Mouse (Mus musculus): Measurements from ENCODE around the gene Rgs19. TPM values are rescaled to one million over a fixed set of nuclear protein-coding genes. Genes with fewer than 3 reads are reported as not detected.

The Rgs19 gene
- total RNA-seq, 2 experiments from 2014 or later, result 18.8 to 22.5 TPM

- DNase-seq (ENCODE audit: low spot score in 2 of 2), result no peak
Observed at GRCm38 (mm10) chr2:181658528-181658927, 35.2 kb downstream of the Rgs19 start.

GRCm38 (mm10) chr2:181657441-181657840, 36.3 kb downstream of the Rgs19 start:
- no peak for DNase-seq (ENCODE audit: low spot score in 2 of 2)

- DNase-seq (ENCODE audit: low spot score in 2 of 2), result no peak
Observed at GRCm38 (mm10) chr2:181656734-181657133, 37.0 kb downstream of the Rgs19 start, which contains the start of gene Gm29797. Gene Gm29797, plus strand, starts transcription at chr2:181657034.

- DNase-seq (ENCODE audit: low spot score in 2 of 2), result no peak
Observed at GRCm38 (mm10) chr2:181653523-181653922, 40.3 kb downstream of the Rgs19 start.

GRCm38 (mm10) chr2:181653065-181653464, 40.7 kb downstream of the Rgs19 start:
- DNase-seq (ENCODE audit: low spot score in 2 of 2), result no peak

GRCm38 (mm10) chr2:181648926-181649325, 44.9 kb downstream of the Rgs19 start:
- DNase-seq (ENCODE audit: low spot score in 2 of 2), result no peak

- DNase-seq (ENCODE audit: low spot score in 2 of 2), result no peak
Observed at GRCm38 (mm10) chr2:181646626-181647472, 46.9 kb downstream of the Rgs19 start.

GRCm38 (mm10) chr2:181645666-181646065, 48.1 kb downstream of the Rgs19 start:
- DNase-seq (ENCODE audit: low spot score in 2 of 2), result no peak

- peak in 1 of 2 experiments; percentile 23 for DNase-seq (ENCODE audit: low spot score in 2 of 2)
Observed at GRCm38 (mm10) chr2:181644361-181644760, 49.4 kb downstream of the Rgs19 start.

Other genes with a start within 250 kb of the Rgs19 start
- 10 to 100 TPM; 12.0 to 16.2 TPM for gene Zbtb46, start 234.6 kb downstream of the Rgs19 start, total RNA-seq (2021)
- not detected for gene Abhd16b, start 200.8 kb downstream of the Rgs19 start, total RNA-seq (2021)
- 100 to 1,000 TPM in 1 of 2 experiments, 10 to 100 TPM in 1; 96.6 to 100 TPM for gene Tpd52l2, start 196.8 kb downstream of the Rgs19 start, total RNA-seq (2021)
- gene Dnajc5, start 173.5 kb downstream of the Rgs19 start, total RNA-seq (2021), result 10 to 100 TPM; 97.2 to 97.4 TPM
- gene Uckl1, start 109.1 kb downstream of the Rgs19 start, total RNA-seq (2021), result 10 to 100 TPM; 79.1 to 84.8 TPM
- 10 to 100 TPM; 60.6 to 65.2 TPM for gene Prpf6, start 102.1 kb downstream of the Rgs19 start, total RNA-seq (2021)
- 10 to 100 TPM; 37.4 to 49.0 TPM for gene Zfp512b, start 101.2 kb downstream of the Rgs19 start, total RNA-seq (2021)
- gene Samd10, start 94.8 kb downstream of the Rgs19 start, total RNA-seq (2021), result 1 to 10 TPM; 8.3 to 8.7 TPM
- gene Gm29797, start 36.9 kb downstream of the Rgs19 start, total RNA-seq (2021), result under 1 TPM in 1 of 2 experiments, not detected in 1; 0.42 TPM
- gene Sox18, start 22.3 kb downstream of the Rgs19 start, total RNA-seq (2021), result 10 to 100 TPM; 25.7 to 41.7 TPM
- gene Tcea2, start 13.7 kb downstream of the Rgs19 start, total RNA-seq (2021), result 1 to 10 TPM; 8.7 to 8.9 TPM
- gene Lkaaear1, start 4.5 kb upstream of the Rgs19 start, total RNA-seq (2021), result not detected
- 1 to 10 TPM in 1 of 2 experiments, under 1 TPM in 1; 0.80 to 2.7 TPM for gene Oprl1, start 21.0 kb upstream of the Rgs19 start, total RNA-seq (2021)
- gene Myt1, start 69.4 kb upstream of the Rgs19 start, total RNA-seq (2021), result 1 to 10 TPM; 2.3 to 5.9 TPM
- 10 to 100 TPM; 42.6 to 50.7 TPM for gene Pcmtd2, start 143.9 kb upstream of the Rgs19 start, total RNA-seq (2021)
- gene Polr3k, start 170.4 kb upstream of the Rgs19 start, total RNA-seq (2021), result 10 to 100 TPM; 14.2 to 17.3 TPM

Measured in adrenal gland, adult 18-20 months (tissue).